Mouse (Mus musculus) CH12.LX (cell line): Measurements from ENCODE around the gene Tnnc1. TPM values are rescaled to one million over a fixed set of nuclear protein-coding genes. Genes with fewer than 3 reads are reported as not detected.
A peak's percentile ranks its signal among the peaks of the same experiment; 100 is the strongest.

Experiments used
- DNase-seq: peaks from one replicate; pipeline ENCODE4 v3.0.0-alpha.2; 2013; ENCODE audit errors: extremely low read depth
- H3K27ac ChIP-seq: 2 replicates; pipeline ENCODE4 v1.5.1; 2012; ENCODE audit warnings: low read depth, mild to moderate bottlenecking, control low read depth, moderate library complexity; ENCODE audit not compliant: insufficient read depth
- H3K27me3 ChIP-seq: replicated peaks from 2 replicates; pipeline ENCODE3; 2012; ENCODE audit warnings: inconsistent platforms
- H3K36me3 ChIP-seq, 2 experiments: replicated peaks in 1 of 2; 2 replicates each; pipeline versions ENCODE3 to v1.6.1; 2012; ENCODE audit warnings: inconsistent platforms in 1 of 2, low read length in 1 of 2, mild to moderate bottlenecking in 1 of 2, mixed read lengths in 1 of 2, moderate library complexity in 1 of 2; ENCODE audit not compliant: control insufficient read depth in 1 of 2, insufficient read depth in 1 of 2
- H3K4me1 ChIP-seq, 2 experiments: 2 replicates each; pipeline ENCODE4 v1.6.1; 2012; ENCODE audit warnings: inconsistent platforms in 1 of 2, moderate library complexity in 1 of 2; ENCODE audit not compliant: insufficient read depth in 2 of 2, control insufficient read depth in 1 of 2
- H3K4me2 ChIP-seq: 2 replicates; pipeline ENCODE4 v1.6.1; 2012; ENCODE audit warnings: low read depth, mild to moderate bottlenecking, control low read depth; ENCODE audit not compliant: poor library complexity, insufficient read depth, severe bottlenecking
- H3K4me3 ChIP-seq, 3 experiments: fragments of 150-350 bp in 1 of 3; sonication (generic) in 1 of 3; replicated peaks in 1 of 3; 2 replicates each; pipeline versions ENCODE3 to v1.5.1; 2011 to 2012; ENCODE audit warnings: low read depth in 2 of 3, low read length in 2 of 3, mild to moderate bottlenecking in 2 of 3, moderate library complexity in 2 of 3, control low read depth in 1 of 3, improper control_type of control experiment in 1 of 3, inconsistent platforms in 1 of 3, mixed read lengths in 1 of 3; ENCODE audit not compliant: poor library complexity in 1 of 3
- H3K79me2 ChIP-seq: replicated peaks from 2 replicates; pipeline ENCODE4 v1.6.1; 2012; ENCODE audit warnings: mild to moderate bottlenecking, moderate library complexity; ENCODE audit not compliant: control insufficient read depth, poor library complexity, insufficient read depth, severe bottlenecking; ENCODE audit errors: extremely low read depth
- H3K9ac ChIP-seq: 2 replicates; pipeline ENCODE4 v1.6.1; 2012; ENCODE audit warnings: low read depth, mild to moderate bottlenecking, control low read depth, moderate library complexity; ENCODE audit not compliant: insufficient read depth
- H3K9me3 ChIP-seq: replicated peaks from 2 replicates; pipeline ENCODE3; 2012; ENCODE audit warnings: low read length, inconsistent platforms, mixed read lengths
- CHD1 ChIP-seq: IDR thresholded peaks from 2 replicates; pipeline ENCODE4 v1.6.1; 2012; ENCODE audit warnings: low read depth, low read length, improper control_type of control experiment, inconsistent platforms
- E2F4 ChIP-seq: IDR thresholded peaks from 2 replicates; pipeline ENCODE4 v1.6.1; 2011; ENCODE audit warnings: low read depth, low read length, improper control_type of control experiment; ENCODE audit not compliant: insufficient replicate concordance
- EP300 ChIP-seq: IDR thresholded peaks from 2 replicates; pipeline ENCODE4 v1.6.1; 2011; ENCODE audit warnings: low read length, improper control_type of control experiment
- IRF4 ChIP-seq: IDR thresholded peaks from 2 replicates; pipeline ENCODE4 v1.6.1; 2014; ENCODE audit warnings: low read depth, mild to moderate bottlenecking, inconsistent platforms, low read length, improper control_type of control experiment
- KAT2A ChIP-seq: IDR thresholded peaks from 2 replicates; pipeline ENCODE4 v1.6.1; 2012; ENCODE audit warnings: low read length, improper control_type of control experiment, inconsistent platforms; ENCODE audit not compliant: insufficient replicate concordance
- MAX ChIP-seq: IDR thresholded peaks from 2 replicates; pipeline ENCODE4 v1.6.1; 2011; ENCODE audit warnings: low read length, improper control_type of control experiment
- MAZ ChIP-seq: IDR thresholded peaks from 2 replicates; pipeline ENCODE4 v1.6.1; 2012; ENCODE audit warnings: low read depth, mild to moderate bottlenecking, inconsistent platforms, low read length, improper control_type of control experiment, moderate library complexity
- MEF2A ChIP-seq: IDR thresholded peaks from 2 replicates; pipeline ENCODE4 v1.6.1; 2014; ENCODE audit warnings: low read depth, mild to moderate bottlenecking, inconsistent platforms, low read length, improper control_type of control experiment, borderline replicate concordance
- MXI1 ChIP-seq: IDR thresholded peaks from 2 replicates; pipeline ENCODE4 v1.6.1; 2011; ENCODE audit warnings: mild to moderate bottlenecking, low read depth, low read length, improper control_type of control experiment
- MYC ChIP-seq: IDR thresholded peaks from 2 replicates; pipeline ENCODE4 v1.6.1; 2011; ENCODE audit warnings: low read depth, mild to moderate bottlenecking, improper control_type of control experiment, low read length
- NELFE ChIP-seq: IDR thresholded peaks from 2 replicates; pipeline ENCODE4 v1.6.1; 2011; ENCODE audit warnings: low read depth, low read length, improper control_type of control experiment
- PAX5 ChIP-seq: IDR thresholded peaks from 2 replicates; pipeline ENCODE4 v1.6.1; 2012; ENCODE audit warnings: low read length, inconsistent platforms, mixed read lengths
- POLR2A ChIP-seq: IDR thresholded peaks from 2 replicates; pipeline ENCODE4 v1.6.1; 2011; ENCODE audit warnings: low read depth, mild to moderate bottlenecking, improper control_type of control experiment, low read length
- RAD21 ChIP-seq: IDR thresholded peaks from 2 replicates; pipeline ENCODE4 v1.6.1; 2011; ENCODE audit warnings: low read depth, mild to moderate bottlenecking, low read length, improper control_type of control experiment, moderate library complexity
- SMC3 ChIP-seq: IDR thresholded peaks from 2 replicates; pipeline ENCODE4 v1.6.1; 2011; ENCODE audit warnings: low read depth, low read length, improper control_type of control experiment
- TBP ChIP-seq: conservative IDR thresholded peaks from 2 replicates; pipeline ENCODE4 v1.6.1; 2011; ENCODE audit warnings: low read depth, low read length, improper control_type of control experiment
- USF1 ChIP-seq: IDR thresholded peaks from 2 replicates; pipeline ENCODE4 v1.6.1; 2014; ENCODE audit warnings: low read depth, mild to moderate bottlenecking, inconsistent platforms, low read length, improper control_type of control experiment
- USF2 ChIP-seq: conservative IDR thresholded peaks from 2 replicates; pipeline ENCODE4 v1.6.1; 2011; ENCODE audit warnings: low read depth, low read length, improper control_type of control experiment
- ZC3H11A ChIP-seq: IDR thresholded peaks from 2 replicates; pipeline ENCODE4 v1.6.1; 2012; ENCODE audit warnings: low read depth, mild to moderate bottlenecking, inconsistent platforms, low read length, improper control_type of control experiment
- ZKSCAN1 ChIP-seq: IDR thresholded peaks from 2 replicates; pipeline ENCODE4 v1.6.1; 2012; ENCODE audit warnings: low read depth, inconsistent platforms, low read length, improper control_type of control experiment, borderline replicate concordance
- ZNF384 ChIP-seq: IDR thresholded peaks from 2 replicates; pipeline ENCODE4 v1.6.1; 2012; ENCODE audit warnings: low read depth, low read length, improper control_type of control experiment, inconsistent platforms
- dilution Hi-C: fragments of 300-500 bp; cut with MboI; formaldehyde crosslinking; loops from 2 replicates; pipeline ENCODE4 v1.14.3; 2020; ENCODE audit warnings: low sequenced_read_pairs; ENCODE audit not compliant: extremely low pct_unique_long_range_greater_than_20kb, extremely low pct_ligation_motif_present
- in situ Hi-C: fragments of 300-500 bp; cut with MboI; formaldehyde crosslinking; loops from 3 replicates; pipeline ENCODE4 v1.14.3; 2019; ENCODE audit warnings: low sequenced_read_pairs, low pct_ligation_motif_present, low pct_unique_long_range_greater_than_20kb, mixed read lengths
- polyA plus RNA-seq: library from polyadenylated mRNA; unstranded; fragments of >175 nt; gene quantifications from 2 replicates; pipeline ENCODE4 v1.2.1, GENCODE M21; 2012; ENCODE audit warnings: low read depth; ENCODE audit not compliant: insufficient read length
- total RNA-seq, 2 experiments: library from RNA; depleted of rRNA; stranded (reverse); fragments of 300-350 nt in 1 of 2; fragments of >200 nt in 1 of 2; gene quantifications; 2 replicates each; pipeline ENCODE4 v1.2.3; 2012 to 2014

The Tnnc1 gene
- total and polyA plus RNA-seq, 3 experiments = 0.25 to 0.66 (median 0.63) TPM

- TF ChIP-seq MXI1 = no peak
- TF ChIP-seq USF2 = no peak
- TF ChIP-seq EP300 = no peak
- TF ChIP-seq KAT2A = no peak
- peak; percentile 71 for TF ChIP-seq RAD21
- TF ChIP-seq MAZ = no peak
- peak; percentile 75 for TF ChIP-seq SMC3
- peak; percentile 67 for TF ChIP-seq POLR2A
- TF ChIP-seq ZNF384 = peak; percentile 80
- TF ChIP-seq USF1 = no peak
- no peak for TF ChIP-seq MYC
These were observed 9.6 kb downstream of the Tnnc1 start, which contains the start of gene Sema3g (continued) for GRCm38 (mm10) chr14:31217666-31218065.

DNA sequence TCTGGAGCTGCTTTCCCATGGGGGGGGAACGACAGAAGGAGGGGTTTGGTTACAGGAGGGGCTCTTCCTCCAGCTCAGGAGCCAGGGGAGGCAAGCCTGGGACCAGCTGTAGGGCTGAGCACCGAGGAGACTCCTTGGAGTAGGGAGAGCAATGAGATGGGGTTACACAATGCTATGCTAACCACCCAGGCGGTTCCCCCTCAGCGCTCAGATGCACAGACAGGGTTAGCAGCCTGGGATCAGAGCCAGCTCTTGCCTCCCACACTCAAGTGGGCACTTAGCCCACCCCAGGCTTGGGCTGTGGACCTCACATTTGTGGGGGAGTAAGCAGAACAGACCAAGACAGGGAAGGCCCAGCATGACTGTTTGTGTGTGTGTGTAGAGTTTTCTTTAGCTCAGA lies 18.9 kb downstream of the Tnnc1 start:
- TF ChIP-seq CHD1 = no peak
- TF ChIP-seq MAZ = no peak
- TF ChIP-seq E2F4 = no peak
- no peak for TF ChIP-seq MXI1
- TF ChIP-seq MYC = no peak
- TF ChIP-seq ZC3H11A = no peak
- TF ChIP-seq MEF2A = no peak
- TF ChIP-seq SMC3 = no peak
- no peak for TF ChIP-seq USF2
- no peak for TF ChIP-seq PAX5
- TF ChIP-seq POLR2A = no peak
- TF ChIP-seq ZKSCAN1 = no peak
- no peak for TF ChIP-seq NELFE
- no peak for TF ChIP-seq IRF4
- TF ChIP-seq MAX = no peak
- TF ChIP-seq TBP = no peak
- no peaks in the 10 kb centered on the region for H3K79me2 ChIP-seq
- H3K4me1 ChIP-seq = peaks cover 12 to 18% of the 10 kb centered on the region in 2 experiments
- H3K27ac ChIP-seq = no peak overlapping the region
- H3K27me3 ChIP-seq = peaks cover 13% of the 10 kb centered on the region
- H3K4me2 ChIP-seq = no peak overlapping the region
- in situ Hi-C loops = no loop called here
- H3K4me3 ChIP-seq = no peak overlapping the region
- DNase-seq = no peak
- dilution Hi-C loops = no loop called here
- H3K9me3 ChIP-seq = no peaks in the 10 kb centered on the region
- no peak overlapping the region for H3K9ac ChIP-seq
- peaks cover 0 to 10% of the 10 kb centered on the region in 2 experiments for H3K36me3 ChIP-seq
